Mouse (Mus musculus) C2C12 (cell line): ENCODE data around the gene Tnf. TPM values are rescaled to one million over a fixed set of nuclear protein-coding genes. Genes with fewer than 3 reads are reported as not detected.

Source experiments
- H3K27me3 ChIP-seq: one replicate; pipeline ENCODE4 v1.6.1; 2011; ENCODE audit not compliant: control insufficient read depth, insufficient read depth, insufficient read length
- H3K36me3 ChIP-seq: one replicate; pipeline ENCODE4 v1.6.1; 2011; ENCODE audit not compliant: control insufficient read depth, insufficient read depth
- H3K4me3 ChIP-seq: one replicate; pipeline ENCODE4 v1.5.1; 2011; ENCODE audit warnings: mild to moderate bottlenecking, control low read depth; ENCODE audit not compliant: poor library complexity, insufficient read depth, severe bottlenecking
- H3K79me2 ChIP-seq: one replicate; pipeline ENCODE4 v1.6.1; 2011; ENCODE audit not compliant: control insufficient read depth, insufficient read depth
- H3K79me3 ChIP-seq: one replicate; pipeline ENCODE4 v1.6.1; 2011; ENCODE audit warnings: low read depth, control low read depth
- H3ac ChIP-seq: one replicate; pipeline ENCODE3; 2011; ENCODE audit warnings: low read depth; ENCODE audit not compliant: control insufficient read depth, insufficient read length
- CEBPB ChIP-seq: IDR thresholded peaks from one replicate; pipeline ENCODE4 v1.6.1; 2011; ENCODE audit warnings: low read depth, mild to moderate bottlenecking, control low read depth, moderate library complexity
- CTCF ChIP-seq: IDR thresholded peaks from one replicate; pipeline ENCODE4 v1.5.1; 2011; ENCODE audit not compliant: control insufficient read depth, insufficient read depth, insufficient read length
- FOSL1 ChIP-seq: IDR thresholded peaks from one replicate; pipeline ENCODE4 v1.8.0; 2011; ENCODE audit warnings: mild to moderate bottlenecking, low read length; ENCODE audit not compliant: poor library complexity, insufficient read depth, severe bottlenecking
- MAX ChIP-seq: IDR thresholded peaks from one replicate; pipeline ENCODE4 v1.6.1; 2011; ENCODE audit warnings: mild to moderate bottlenecking, control low read depth
- MYOD1 ChIP-seq: IDR thresholded peaks from one replicate; pipeline ENCODE4 v1.6.1; 2011; ENCODE audit warnings: low read depth; ENCODE audit not compliant: control insufficient read depth, insufficient read length
- MYOG ChIP-seq: IDR thresholded peaks from one replicate; pipeline ENCODE4 v1.6.1; 2011; ENCODE audit not compliant: control insufficient read depth, insufficient read length; ENCODE audit errors: extremely low read depth
- USF1 ChIP-seq: IDR thresholded peaks from one replicate; pipeline ENCODE4 v1.6.1; 2011; ENCODE audit warnings: low read depth, mild to moderate bottlenecking, control low read depth, moderate library complexity
- polyA plus RNA-seq: library from polyadenylated mRNA; unstranded; fragments of >200 nt; fragmentation: generic; extraction: Trizol; gene quantifications from one replicate; pipeline ENCODE4 v1.2.1, GENCODE M21; 2012; ENCODE audit warnings: missing spikeins

The Tnf gene
- polyA plus RNA-seq, 1 experiment: not detected

DNA sequence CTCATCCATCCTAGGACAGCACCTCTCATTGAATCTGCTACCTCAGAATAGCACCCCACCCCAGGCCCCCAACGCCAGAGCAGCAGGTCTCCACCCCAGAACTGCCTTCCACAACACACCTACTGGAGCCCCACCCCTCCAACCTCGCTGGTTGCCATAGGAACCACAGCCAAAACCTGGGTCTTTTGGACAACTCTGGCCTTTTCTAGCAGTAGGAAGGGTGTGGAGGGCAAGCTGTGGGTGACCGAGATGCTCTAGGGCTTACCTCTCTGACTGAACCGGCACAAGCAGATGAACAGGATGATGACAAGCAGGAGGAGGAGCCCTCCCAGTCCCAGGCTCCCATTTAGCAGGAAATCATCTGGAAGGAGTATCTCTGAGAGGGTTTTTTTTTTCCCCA lies 15.1 kb downstream of the Tnf start:
- TF ChIP-seq USF1 (no peak), MAX (no peak), CEBPB (no peak), FOSL1 (no peak), CTCF (no peak), MYOD1 (no peak), MYOG (no peak)
- no peaks in the 10 kb centered on the region for H3K79me3 ChIP-seq
- H3K27me3 ChIP-seq: no peaks in the 10 kb centered on the region
- H3K36me3 ChIP-seq: no peaks in the 10 kb centered on the region
- peak overlapping the region; percentile 15 for H3ac ChIP-seq
- H3K79me2 ChIP-seq: no peaks in the 10 kb centered on the region
- H3K4me3 ChIP-seq: peak overlapping the region; percentile 21

DNA sequence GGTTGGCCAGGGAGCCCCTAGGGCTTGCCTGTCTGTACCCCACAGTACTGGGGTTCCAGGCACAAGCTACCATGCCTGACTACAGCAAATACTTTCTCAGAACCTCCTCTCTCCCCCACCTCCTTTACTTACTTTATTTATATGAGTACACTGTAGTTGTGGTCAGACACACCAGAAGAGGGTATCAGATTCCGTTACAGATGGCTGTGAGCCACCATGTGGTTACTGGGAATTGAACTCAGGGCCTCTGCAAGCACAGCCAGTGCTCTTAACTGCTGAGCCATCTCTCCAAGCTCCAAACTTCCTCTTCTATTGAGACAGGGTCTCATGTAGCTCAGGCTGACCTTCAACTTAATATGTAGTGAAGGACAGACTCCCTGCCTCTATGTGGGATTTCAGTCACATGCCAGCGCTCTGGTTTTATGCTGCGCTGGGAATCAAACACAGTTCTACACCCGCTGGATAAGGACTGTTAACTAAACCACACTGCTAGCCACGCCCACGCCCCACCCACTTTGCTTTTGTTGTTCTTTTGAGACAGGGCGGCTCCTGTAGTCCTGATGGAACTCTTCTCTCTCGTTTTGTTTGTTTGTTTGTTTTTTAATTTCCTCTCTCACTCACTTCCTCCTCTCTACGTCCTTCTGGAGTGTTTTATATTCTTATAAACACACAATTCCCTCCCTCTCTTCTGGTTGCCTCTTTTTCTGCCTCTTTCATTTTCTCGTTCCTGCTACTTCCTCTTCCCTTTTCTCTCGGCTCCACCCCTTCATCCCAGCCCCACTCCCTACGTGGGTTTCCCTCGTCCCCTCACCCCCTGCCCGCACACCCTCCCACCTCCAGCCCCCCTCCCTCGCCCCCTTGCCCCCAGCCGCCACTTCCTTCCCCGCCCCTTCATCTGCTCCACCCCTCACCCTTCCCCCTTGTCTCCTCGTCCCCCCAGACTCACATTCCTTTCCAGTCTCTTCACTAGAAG lies 15.9 kb downstream of the Tnf start:
- no peaks in the 10 kb centered on the region for H3K79me2 ChIP-seq
- TF ChIP-seq CTCF: no peak
- TF ChIP-seq MYOD1: no peak
- TF ChIP-seq MAX: no peak
- TF ChIP-seq USF1: no peak
- no peak for TF ChIP-seq MYOG

GRCm38 (mm10) chr17:35180093-35180492 lies 21.7 kb downstream of the Tnf start:
- H3K79me3 ChIP-seq: no peaks in the 10 kb centered on the region
- TF ChIP-seq CEBPB (no peak), MAX (no peak), MYOD1 (no peak), CTCF (no peak), MYOG (no peak), USF1 (no peak), FOSL1 (no peak)
- no peaks in the 10 kb centered on the region for H3K36me3 ChIP-seq
- no peak overlapping the region for H3ac ChIP-seq
- no peaks in the 10 kb centered on the region for H3K79me2 ChIP-seq
- H3K27me3 ChIP-seq: no peaks in the 10 kb centered on the region
- H3K4me3 ChIP-seq: no peak overlapping the region

More for the DNA sequence above, 15.9 kb downstream of the Tnf start:
- peak overlapping the region; percentile 21 for H3K4me3 ChIP-seq
- H3K36me3 ChIP-seq: no peaks in the 10 kb centered on the region
- H3K27me3 ChIP-seq: no peaks in the 10 kb centered on the region
- no peak overlapping the region for H3ac ChIP-seq
- H3K79me3 ChIP-seq: no peaks in the 10 kb centered on the region

GRCm38 (mm10) chr17:35178528-35178927 lies 23.3 kb downstream of the Tnf start:
- H3ac ChIP-seq: no peak overlapping the region
- no peaks in the 10 kb centered on the region for H3K79me2 ChIP-seq
- TF ChIP-seq MYOD1: no peak
- TF ChIP-seq CTCF: peak; percentile 80
- H3K27me3 ChIP-seq: no peaks in the 10 kb centered on the region
- H3K79me3 ChIP-seq: no peaks in the 10 kb centered on the region
- no peak overlapping the region for H3K4me3 ChIP-seq
- no peaks in the 10 kb centered on the region for H3K36me3 ChIP-seq

- H3K27me3 ChIP-seq: no peaks in the 10 kb centered on the region
- no peak within 1 kb of the TSS for H3ac ChIP-seq
- H3K4me3 ChIP-seq: no peak within 1 kb of the TSS
- no peak for TF ChIP-seq CEBPB
- TF ChIP-seq USF1: no peak
- no peak for TF ChIP-seq FOSL1
- TF ChIP-seq MYOG: no peak
- TF ChIP-seq MAX: no peak
- TF ChIP-seq CTCF: no peak
- TF ChIP-seq MYOD1: no peak
- no peaks in the 10 kb centered on the region for H3K79me3 ChIP-seq
- no peaks in the 10 kb centered on the region for H3K36me3 ChIP-seq
- no peaks in the 10 kb centered on the region for H3K79me2 ChIP-seq
These were observed 25.8 kb downstream of the Tnf start, which contains the start of gene Aif1 for GRCm38 (mm10) chr17:35175968-35176367. Gene Aif1 (minus strand): TSS chr17:35176068.

DNA sequence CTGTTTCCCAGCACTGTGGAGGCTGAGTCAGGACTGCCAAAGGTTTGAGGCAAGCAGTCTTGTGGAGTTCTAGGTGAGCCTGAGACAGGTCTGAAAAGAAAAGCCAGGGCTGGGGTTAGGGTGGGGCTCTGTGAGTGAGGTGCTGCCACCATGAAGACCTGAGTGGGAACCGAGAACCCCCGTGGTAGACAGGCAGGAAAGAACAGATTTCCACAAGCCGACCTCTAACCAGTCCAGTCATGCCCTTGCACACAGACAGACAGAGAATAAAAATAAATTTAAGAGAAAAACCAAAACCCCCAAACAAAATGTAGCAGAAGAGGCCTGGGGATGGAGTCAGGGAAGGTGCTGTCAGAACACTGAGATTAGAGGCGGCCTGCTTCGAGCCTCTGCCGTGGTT lies 26.4 kb downstream of the Tnf start:
- Histone ChIP-seq H3K4me3 (no peak overlapping the region), H3ac (no peak overlapping the region), H3K36me3 (no peaks in the 10 kb centered on the region), H3K79me3 (no peaks in the 10 kb centered on the region), H3K79me2 (no peaks in the 10 kb centered on the region), H3K27me3 (no peaks in the 10 kb centered on the region)
- TF ChIP-seq FOSL1 (no peak), MYOD1 (no peak), USF1 (no peak), CEBPB (no peak), CTCF (no peak), MAX (no peak), MYOG (no peak)
